Mouse (Mus musculus) thymus, postnatal 4 days (tissue): ENCODE data around the gene Clcn2.
"Not testable (repeated sequence)": the region's sequence is repeated elsewhere in the genome, so short reads cannot be mapped to it uniquely, and the experiment has no call there.

Source experiments
- DNase-seq: peaks from one replicate; pipeline ENCODE4 v3.0.0; 2021

The Clcn2 gene

GRCm38 (mm10) chr16:20700036-20700435 is 17.5 kb downstream of the Clcn2 start:
- DNase-seq = no peak

- DNase-seq = no peak
Observed at GRCm38 (mm10) chr16:20699266-20699665, 18.3 kb downstream of the Clcn2 start.

GRCm38 (mm10) chr16:20695622-20696323 is 21.8 kb downstream of the Clcn2 start:
- peak; percentile 46 for DNase-seq

GRCm38 (mm10) chr16:20694781-20695180 is 22.8 kb downstream of the Clcn2 start:
- no peak for DNase-seq

- peak; percentile 85 for DNase-seq
Observed at GRCm38 (mm10) chr16:20693111-20693701, 24.3 kb downstream of the Clcn2 start, which contains the start of gene Fam131a. Gene Fam131a, plus strand, starts transcription at chr16:20693241.

GRCm38 (mm10) chr16:20692241-20692965 is 25.1 kb downstream of the Clcn2 start:
- DNase-seq = no peak

GRCm38 (mm10) chr16:20691617-20692016 is 25.9 kb downstream of the Clcn2 start:
- no peak for DNase-seq

- DNase-seq = no peak
Observed at GRCm38 (mm10) chr16:20690774-20691173, 26.8 kb downstream of the Clcn2 start.

- no peak for DNase-seq
Observed at GRCm38 (mm10) chr16:20677974-20678675, 39.4 kb downstream of the Clcn2 start.

GRCm38 (mm10) chr16:20677380-20677779 is 40.2 kb downstream of the Clcn2 start:
- DNase-seq = no peak

GRCm38 (mm10) chr16:20676702-20677101 is 40.8 kb downstream of the Clcn2 start:
- no peak for DNase-seq

- DNase-seq = no peak
Observed at GRCm38 (mm10) chr16:20675213-20675612, 42.3 kb downstream of the Clcn2 start.

GRCm38 (mm10) chr16:20673706-20674303 is 43.7 kb downstream of the Clcn2 start:
- peak; percentile 59 for DNase-seq

GRCm38 (mm10) chr16:20672965-20673705 is 44.4 kb downstream of the Clcn2 start:
- DNase-seq = peak; percentile 77

- peak; percentile 97 for DNase-seq
Observed at GRCm38 (mm10) chr16:20672500-20672902, 45.0 kb downstream of the Clcn2 start.

- DNase-seq = no peak
Observed at GRCm38 (mm10) chr16:20671886-20672285, 45.7 kb downstream of the Clcn2 start.

GRCm38 (mm10) chr16:20670291-20670690 is 47.3 kb downstream of the Clcn2 start:
- DNase-seq = no peak

- not testable (repeated sequence) for DNase-seq
Observed at GRCm38 (mm10) chr16:20668013-20668412, 49.5 kb downstream of the Clcn2 start, which contains the start of gene Eif4g1. Gene Eif4g1, plus strand, starts transcription at chr16:20668313.

- no peak for DNase-seq
Observed at GRCm38 (mm10) chr16:20657661-20658060, 59.9 kb downstream of the Clcn2 start.

GRCm38 (mm10) chr16:20653315-20653714 is 64.2 kb downstream of the Clcn2 start:
- no peak for DNase-seq
